Mouse (Mus musculus) induced T-regulatory cell, adult 2 months (primary cell): ENCODE data around the gene Tab3.
A peak's percentile ranks its signal among the peaks of the same experiment; 100 is the strongest.

ENCODE experiments used
- DNase-seq: peaks from one replicate; pipeline ENCODE4 v3.0.0-alpha.2; 2012; ENCODE audit warnings: low read depth

Gene Tab3

DNA sequence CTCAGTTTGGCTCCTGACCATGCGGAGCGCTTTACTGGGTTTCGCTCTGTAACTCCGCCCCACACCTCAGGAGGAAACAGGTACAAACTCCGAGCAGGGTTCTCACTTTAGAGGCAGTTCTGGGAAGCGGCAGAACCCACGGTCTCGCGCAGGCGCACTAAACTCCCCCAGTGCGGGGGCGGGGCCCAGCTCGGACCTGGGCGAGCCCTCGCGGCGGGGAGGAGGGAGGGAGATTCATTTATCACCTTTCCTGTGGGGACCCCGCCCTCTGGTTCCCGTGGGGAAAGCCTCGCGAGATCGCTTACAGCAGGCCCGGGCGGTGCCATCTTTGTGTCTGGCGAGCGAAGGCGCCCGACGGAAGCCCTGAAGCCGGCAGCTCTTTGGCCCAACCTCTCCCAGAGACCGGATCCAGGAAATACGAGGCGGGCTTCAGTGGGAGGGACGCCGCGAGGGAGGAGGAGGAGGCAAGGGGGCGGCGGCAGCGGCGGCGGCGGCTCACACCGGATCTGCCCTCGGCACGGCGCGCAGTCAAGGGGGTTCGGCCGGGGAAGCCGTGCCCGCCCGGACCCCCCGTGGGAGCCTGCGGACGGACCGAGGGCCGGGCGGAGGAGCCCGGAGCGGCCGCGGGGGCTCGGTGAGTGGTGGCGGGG is at the start of gene Tab3:
Gene Tab3 (plus strand): TSS at position 491 of the 650 bp plus-strand sequence.
- DNase-seq, result peak; percentile 95

GRCm38 (mm10) chrX:85525545-85525944 is 48.3 kb upstream of the Tab3 start:
- no peak for DNase-seq

DNA sequence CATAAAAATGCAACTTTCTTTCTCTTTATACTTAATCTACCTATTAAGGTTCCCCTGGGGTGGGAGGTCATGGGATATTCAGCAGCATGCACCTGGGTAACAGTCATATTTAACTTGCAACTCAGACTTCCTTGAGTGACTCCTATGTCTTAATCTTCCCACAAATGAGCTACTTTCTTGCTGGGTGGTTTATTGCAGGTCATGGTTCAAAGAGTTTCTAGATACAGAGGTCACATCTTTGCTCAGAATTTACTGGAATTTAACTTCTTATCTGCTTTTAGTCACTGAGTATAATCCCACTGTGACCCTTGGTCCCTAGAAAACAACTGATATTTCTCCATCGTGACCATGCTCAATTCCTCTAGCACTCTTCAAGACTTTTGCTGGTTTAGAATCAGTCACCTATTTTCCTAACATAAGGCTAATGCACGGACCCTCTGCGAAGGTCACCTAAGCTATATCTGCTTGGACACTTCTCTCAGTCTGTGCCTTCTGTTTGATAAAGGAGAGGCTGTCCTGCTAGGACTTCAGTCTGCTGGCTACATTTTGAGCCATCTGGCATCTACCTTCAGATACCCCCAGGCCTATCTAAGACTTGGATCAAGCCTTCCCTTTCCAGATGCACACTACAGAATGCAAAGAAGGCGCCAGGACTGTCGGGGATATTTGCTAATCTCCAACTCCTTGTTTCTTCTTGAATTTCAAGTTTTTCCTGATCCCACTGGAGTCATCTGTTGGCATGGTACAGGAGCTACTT is 47.4 kb upstream of the Tab3 start:
- DNase-seq, result no peak

GRCm38 (mm10) chrX:85558931-85559330 is 14.9 kb upstream of the Tab3 start:
- no peak for DNase-seq

DNA sequence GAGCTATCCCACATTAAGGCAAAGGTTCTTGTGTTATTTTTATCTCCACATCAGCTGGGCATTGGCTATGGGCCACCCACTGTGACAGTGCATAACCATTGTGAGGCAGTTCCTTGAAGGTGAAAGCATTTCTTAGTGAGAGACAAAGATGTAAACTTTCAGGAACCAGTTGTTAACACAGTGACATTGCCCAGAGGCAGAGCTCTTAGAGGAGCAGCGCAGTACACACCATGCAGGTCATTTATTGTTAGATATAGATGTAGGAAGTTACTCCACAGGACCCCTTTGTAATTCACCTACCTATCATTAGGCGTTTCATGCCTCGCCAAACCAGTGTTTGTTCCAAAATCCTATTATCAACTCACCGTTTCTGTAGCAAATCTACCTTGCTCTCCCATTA is 7.6 kb upstream of the Tab3 start:
- DNase-seq, result no peak

- peak; percentile 56 for DNase-seq
Observed at GRCm38 (mm10) chrX:85574182-85574541, 340 bp downstream of the Tab3 start.

DNA sequence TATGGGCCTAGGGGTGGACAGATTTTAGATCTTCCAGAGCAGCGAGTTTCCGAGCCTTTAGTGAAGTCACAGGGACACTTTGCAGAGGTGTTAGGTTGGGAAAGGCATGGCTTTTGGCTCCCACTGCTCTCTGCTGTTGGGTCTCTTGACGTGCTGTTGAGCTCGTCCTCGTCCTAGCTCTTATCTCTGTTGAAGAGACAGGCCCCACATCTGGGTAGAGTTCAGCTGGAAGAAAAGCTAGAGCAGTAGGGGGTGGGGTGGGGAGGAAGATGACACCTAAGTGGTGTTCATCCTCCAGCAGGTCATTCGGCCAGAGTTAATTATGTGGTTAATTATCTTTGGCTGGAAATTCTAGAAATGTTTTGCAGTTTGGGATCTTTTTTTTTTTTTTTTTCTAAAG is 2.5 kb downstream of the Tab3 start:
- no peak for DNase-seq

- no peak for DNase-seq
Observed at GRCm38 (mm10) chrX:85580768-85581167, 6.9 kb downstream of the Tab3 start.

DNA sequence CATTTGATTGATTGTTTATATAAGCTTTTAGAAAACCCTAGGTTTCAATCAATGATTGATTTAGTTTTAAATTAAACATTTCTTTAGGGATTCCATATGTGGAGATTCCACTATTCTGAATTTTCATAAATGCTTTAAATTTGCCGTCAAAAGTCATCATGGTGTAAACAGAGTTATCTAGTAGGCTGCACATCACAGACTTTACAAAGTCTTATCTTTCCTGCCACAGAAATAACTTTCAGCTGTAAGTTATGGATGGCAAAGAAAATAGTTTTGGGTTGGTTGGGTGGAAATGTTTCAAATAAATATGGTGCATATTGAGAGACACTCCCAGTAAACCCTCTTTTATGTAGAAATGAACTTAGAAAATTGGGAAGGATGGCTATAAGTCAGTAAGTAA is 8.7 kb downstream of the Tab3 start:
- DNase-seq, result no peak

GRCm38 (mm10) chrX:85585575-85585974 is 11.8 kb downstream of the Tab3 start:
- peak; percentile 12 for DNase-seq

DNA sequence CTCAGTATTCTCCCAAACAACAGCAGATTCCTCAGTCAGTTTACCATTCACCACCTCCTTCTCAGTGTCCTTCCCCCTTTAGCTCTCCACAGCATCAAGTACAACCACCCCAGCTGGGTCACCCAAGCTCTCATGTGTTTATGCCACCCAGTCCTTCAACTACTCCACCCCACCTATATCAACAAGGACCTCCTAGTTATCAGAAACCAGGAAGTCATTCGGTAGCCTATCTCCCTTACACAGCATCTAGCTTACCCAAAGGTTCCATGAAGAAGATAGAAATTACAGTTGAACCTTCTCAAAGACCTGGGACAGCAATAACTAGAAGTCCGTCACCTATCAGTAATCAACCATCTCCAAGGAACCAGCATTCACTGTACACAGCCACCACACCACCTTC is 40.9 kb downstream of the Tab3 start:
- DNase-seq, result no peak

GRCm38 (mm10) chrX:85646204-85646777 is 72.5 kb downstream of the Tab3 start:
- peak; percentile 65 for DNase-seq

DNA sequence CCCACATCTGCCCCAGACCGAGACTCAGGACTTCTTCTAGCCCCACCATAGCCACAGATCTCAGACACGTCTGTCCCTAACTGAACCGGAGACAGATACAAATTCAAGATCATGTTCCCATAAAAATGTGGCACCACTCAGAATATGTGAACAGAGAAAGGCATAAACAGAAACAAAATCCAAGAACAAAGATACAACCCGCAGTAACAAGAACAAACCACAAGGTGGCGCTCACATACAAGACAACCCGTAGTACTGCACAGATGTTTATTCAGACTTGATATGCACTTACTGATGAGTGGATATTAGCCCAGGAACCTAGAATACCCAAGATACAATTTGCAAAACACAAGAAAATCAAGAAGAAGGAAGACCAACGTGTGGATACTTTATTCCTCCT is 103.0 kb downstream of the Tab3 start:
- peak; percentile 66 for DNase-seq

- no peak for DNase-seq
Observed at GRCm38 (mm10) chrX:85682125-85682524, 108.3 kb downstream of the Tab3 start.

DNA sequence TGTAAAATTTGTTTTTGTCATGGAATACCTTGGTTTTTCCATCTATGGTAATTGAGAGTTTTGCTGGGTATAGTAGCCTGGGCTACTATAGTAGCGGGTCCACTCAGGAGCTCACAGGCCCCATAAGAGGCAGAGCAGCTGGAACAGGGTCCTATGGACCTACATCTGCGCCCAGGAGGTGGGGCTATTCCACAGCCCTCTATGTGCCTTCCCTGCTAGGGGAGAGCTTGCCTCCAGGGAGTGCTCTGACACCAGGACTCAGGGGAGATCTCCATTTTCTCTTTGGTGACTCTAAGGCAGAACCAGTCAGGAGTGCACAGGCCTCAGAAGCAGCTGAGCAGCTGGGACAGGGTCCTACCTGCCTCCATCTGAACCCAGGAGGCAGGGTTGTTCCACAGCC is 109.9 kb downstream of the Tab3 start:
- no peak for DNase-seq
